Mouse (Mus musculus): ENCODE data around the gene Trub1.

Trub1 gene

DNA sequence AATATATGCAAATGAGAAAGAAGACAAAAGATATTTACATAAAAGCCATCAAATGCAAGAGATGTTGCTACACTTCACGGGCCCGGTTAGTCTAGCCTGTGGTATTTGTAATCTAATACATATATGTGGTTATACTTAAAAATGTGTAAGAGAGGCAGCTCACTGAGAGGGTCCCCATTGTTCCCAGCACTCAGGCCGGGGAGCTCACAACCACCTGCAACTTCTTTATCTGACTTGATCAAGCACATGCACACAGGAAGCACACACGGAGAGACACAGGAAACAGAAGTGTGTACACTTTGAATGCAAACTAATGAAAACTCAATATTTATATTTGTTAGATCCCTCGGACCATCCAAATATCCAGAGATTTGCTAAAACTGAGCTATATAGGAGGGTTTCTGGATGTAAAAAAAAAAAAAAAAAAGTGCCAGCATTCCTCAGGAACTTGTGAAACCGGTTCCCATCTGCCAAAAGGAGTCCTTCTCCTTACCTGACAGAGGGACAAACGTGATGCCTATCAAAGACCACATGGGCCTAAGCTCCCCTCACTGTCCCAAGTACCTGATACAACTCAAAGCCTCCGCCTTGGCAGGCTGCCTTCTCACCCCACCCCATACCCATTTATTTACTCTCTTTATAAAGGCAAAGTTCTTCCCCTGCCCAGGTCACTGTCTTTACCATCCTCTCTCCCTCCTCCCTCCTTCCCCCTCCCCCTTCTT lies 9.6 kb upstream of the Trub1 start:
- no peak for DNase-seq

DNA sequence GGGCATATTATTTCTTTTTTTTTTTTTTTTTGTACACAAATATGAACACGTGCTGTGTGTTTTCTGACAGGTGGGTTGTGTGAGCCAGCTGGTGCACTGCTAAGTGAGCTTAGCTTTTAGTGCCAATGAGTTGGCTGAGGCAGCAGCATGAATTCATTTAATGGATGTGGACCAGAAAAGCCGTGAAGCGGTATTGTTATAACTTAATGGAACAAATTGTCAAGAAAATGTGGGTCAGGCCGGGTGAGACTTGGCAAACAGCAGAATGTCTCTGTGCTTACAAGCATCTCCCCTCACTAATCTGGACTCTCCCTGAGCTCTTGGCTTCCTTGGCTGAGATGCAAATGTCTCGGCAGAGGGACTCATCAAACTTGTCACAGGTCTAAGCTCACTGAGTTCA lies 7.7 kb upstream of the Trub1 start:
- DNase-seq, result no peak

DNA sequence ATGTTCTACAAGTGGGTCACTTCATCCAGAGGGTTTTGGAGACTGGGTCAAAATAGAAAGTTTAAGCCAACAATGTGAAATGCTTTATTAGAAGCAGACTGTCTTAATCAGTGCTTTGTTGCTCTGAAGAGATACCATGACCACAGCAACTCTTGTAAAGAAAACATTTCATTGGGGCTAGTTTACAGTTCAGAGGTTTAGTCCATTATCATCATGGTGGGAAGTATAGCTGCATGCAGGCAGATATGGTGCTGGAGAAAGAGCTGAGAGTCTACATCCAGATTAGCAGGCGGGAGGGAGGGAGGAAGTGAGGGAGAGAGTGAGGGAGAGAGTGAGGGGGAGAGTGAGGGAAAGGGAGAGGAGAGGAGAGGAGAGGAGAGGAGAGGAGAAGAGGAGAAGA lies 1.9 kb upstream of the Trub1 start:
- no peak for DNase-seq

DNA sequence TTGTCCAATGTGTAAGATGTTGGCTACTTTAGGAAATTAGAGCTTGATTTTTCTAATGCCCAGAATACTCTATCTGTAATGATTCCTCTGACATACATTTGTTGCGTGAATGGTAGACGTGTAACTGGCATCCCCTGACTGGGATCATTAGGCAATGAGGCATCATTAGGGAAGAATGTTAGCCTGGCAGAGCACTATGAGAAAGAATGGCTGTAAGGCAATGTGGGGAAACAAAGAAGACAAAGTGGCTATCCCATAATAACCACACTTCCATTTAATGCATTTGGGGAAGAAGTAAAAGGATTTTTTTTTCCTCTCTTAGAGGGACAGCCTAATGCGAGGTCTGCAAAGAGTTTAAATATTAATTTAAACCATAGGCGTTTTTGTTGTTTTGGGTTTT lies 950 bp upstream of the Trub1 start:
- DNase-seq, result no peak

DNA sequence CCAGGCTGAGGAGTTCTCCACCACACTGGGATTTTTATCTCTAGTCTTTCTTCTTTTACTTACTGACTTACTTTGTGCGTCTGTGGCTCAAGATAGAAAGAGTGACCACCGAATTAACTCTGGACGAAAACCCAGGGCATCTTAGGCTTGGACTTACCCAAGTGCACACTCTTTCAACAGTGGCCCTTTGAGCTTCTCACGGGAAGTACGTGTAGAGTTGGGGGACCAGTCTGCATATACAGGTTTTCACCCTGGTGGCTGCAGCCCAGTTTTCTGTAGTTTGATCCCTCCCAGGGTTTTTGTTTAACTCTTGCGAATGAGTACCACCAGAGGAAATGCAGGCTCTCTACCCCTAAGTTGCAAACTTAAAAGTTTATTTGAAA lies 497 bp downstream of the Trub1 start:
- DNase-seq, result no peak

DNA sequence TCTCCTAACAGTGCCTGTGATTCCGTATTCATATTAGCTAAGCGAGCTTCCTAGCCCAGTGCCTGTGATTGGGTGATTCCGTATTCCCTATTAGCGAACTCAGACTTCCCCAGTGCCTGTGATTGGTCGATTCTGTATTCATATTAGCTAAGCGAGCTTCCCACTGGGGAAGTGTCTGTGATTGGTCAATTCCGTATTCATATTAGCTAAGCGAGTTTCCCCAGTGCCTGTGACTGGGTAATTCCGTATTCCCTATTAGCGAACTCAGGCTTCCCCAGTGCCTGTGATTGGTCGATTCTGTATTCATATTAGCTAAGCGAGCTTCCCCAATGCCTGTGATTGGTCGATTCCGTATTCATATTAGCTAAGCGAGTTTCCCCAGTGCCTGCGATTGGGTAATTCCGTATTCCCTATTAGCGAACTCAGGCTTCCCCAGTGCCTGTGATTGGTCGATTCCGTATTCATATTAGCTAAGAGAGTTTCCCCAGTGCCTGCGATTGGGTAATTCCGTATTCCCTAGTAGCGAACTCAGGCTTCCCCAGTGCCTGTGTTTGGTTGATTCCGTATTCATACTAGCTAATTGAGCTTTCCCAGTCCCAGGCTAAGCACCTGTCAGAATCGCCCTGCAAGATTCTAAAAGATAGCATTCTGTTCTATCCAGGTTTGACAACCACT lies 2.7 kb downstream of the Trub1 start:
- DNase-seq, result no peak

DNA sequence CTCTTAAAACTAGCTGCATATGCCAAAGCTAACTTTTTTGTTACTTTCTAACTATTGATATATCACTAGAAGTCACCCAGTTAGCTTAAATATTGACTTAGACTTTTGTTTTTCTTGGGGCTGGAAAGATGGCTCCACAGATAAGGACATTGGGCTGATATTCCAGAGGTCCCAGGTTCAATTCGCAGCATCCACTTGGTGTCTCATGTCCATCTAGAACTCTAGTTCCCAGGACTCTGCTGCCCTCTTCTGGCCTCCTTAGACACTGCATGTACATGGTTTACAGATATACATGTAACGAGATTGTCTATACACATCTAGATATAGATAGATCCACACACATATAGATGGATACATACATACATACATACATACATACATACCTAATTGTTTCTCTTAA lies 4.4 kb downstream of the Trub1 start:
- DNase-seq, result peak; percentile 84

DNA sequence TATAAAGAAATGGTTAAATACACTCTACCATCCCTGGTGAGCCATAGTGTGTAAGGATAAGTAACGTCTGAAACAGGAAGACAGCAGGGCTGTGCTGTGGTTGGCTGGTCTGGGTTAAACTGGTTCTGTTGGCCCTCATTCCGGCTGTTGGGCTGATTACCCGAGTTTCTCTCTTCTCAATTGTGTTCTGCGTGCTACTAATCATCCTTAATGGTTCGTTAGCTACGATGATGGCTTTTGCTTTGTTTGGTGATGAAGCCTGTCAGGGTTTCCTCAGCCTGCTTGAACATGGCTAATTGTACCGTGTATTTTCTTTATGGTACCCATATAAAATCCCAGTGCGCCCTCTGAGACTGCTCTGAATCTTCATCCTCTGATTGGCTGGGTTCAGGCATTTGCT lies 11.0 kb downstream of the Trub1 start:
- no peak for DNase-seq

DNA sequence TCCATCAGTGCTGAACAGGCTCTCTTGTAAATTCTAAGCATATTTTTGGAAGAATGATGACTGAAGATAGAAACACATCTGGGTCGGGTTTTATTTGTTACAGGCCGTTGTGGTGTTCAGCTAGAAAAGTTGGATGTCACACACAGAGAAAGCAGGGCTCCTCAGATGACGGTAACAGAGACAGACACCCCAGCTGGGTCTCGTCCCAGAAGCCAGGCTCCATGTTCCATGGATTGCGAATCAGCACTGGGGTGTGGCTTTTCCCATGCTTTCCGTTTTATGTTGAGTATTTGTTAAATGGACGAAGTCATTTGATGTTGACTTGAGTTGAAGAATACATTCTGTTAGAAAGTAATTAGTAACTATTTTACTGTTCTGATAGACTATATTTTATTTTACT lies 13.0 kb downstream of the Trub1 start:
- no peak for DNase-seq

DNA sequence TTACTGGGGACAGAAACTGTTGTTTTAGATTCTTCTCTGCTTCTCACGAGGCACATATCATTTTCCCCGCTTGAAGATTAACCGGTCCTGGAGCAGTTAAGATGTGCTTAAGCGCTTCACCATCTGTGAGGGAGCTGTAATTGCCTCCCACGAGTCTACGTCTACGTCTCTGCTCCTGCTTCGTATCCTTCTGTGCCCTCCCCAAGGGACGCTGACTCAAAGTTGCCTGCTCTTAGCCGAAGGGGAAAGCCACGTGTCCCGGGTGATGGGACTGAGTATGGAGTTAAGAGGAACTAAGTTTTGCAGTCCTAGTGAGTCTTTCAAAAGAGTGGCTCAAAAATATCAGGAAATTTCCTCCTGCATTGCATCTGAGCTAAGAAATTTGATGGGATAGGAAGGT lies 18.3 kb downstream of the Trub1 start:
- DNase-seq, result no peak

DNA sequence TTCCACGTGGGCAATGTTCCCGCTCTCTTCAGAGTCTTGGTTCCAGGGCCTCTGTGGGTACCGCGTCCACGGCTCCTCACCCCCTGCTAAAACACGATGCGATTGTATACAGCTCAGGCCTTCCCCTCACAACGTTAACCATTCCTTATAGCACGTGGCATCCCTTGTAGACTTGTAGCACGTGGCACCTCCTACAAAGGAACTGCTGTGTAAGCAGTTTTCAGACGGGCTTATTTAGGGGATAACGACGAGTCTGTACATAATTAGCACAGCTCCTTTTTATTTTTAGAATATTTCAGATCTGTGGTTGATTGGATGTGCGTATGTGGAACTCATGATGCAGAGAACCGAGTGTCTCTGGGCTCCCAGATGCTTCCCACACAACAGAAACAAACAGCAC lies 19.5 kb downstream of the Trub1 start:
- no peak for DNase-seq

DNA sequence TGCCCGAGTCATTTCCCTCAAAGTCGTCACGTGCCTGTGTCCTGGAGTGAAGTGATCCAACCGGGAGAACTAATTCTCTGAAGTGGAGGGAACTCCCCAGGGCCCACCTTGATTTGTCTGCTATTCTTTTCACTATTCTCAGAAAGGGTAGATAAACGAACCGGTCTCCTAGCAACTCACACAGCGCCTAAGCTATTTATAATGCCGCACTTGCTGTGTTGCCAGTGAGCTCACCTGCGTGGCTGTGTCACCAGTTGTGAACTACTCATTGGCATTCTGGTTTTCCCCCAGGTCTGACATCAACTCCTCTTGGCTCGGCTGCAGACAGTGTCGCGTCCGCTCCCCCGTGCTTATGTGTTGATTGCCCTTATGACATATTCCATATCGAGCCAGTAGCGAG lies 20.6 kb downstream of the Trub1 start:
- peak; percentile 47 for DNase-seq

DNA sequence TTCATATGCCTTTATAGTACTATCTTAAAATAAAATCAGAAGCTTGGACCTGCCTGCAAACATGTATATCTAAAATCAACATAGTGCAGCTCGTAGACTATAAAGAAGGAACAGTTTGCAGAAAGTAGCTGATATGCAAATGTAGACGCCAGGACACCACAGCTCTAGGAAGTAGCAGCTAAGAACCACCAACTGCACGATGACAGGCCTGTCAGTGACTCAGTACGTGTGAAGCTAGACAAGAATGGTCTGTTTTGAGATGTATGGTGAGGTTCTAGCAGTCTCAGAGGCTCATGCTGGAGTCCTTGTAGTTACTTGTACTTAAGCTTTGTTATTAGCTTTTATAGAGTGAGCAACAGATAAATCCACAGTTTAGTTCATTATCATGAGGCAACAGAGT lies 22.6 kb downstream of the Trub1 start:
- DNase-seq, result no peak

DNA sequence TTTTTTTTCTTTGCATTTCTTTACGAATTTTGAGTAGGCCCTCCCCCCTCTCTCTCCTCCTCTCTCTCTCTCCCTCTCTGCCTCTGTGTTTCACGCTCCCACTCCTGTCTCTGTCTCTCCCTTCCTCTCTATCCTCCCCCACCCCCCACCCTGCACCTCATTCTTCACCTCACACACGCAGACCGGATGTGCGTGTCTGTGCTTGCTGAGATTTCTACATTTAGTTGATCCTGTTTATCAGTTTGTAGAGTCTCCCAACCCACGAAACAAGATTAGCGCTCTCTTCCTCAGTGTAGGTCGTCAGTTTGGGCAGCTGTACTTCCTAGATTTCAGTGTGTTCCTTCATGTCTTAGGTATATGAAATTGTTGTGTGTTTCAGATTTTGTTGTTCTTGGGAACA lies 24.6 kb downstream of the Trub1 start:
- no peak for DNase-seq

DNA sequence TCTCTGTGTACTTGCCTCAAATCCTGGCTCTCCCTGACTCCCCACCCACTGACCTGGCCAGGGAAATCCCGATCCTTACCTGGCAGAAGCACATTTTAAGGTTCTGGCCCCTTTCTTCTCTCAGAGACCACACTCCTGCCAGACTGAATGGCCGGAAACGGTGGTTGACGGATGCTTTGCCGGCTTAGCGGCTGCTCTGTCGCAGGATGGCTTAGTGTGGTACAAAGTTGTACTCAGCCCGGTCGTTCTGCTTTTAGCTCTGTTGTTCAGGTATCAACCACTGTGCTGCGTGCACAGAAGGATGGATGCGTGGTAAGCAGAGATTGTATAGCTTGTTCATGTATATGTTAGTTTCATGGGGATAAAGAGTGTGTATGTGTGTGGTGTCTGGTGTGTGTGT lies 25.3 kb downstream of the Trub1 start:
- DNase-seq, result no peak

DNA sequence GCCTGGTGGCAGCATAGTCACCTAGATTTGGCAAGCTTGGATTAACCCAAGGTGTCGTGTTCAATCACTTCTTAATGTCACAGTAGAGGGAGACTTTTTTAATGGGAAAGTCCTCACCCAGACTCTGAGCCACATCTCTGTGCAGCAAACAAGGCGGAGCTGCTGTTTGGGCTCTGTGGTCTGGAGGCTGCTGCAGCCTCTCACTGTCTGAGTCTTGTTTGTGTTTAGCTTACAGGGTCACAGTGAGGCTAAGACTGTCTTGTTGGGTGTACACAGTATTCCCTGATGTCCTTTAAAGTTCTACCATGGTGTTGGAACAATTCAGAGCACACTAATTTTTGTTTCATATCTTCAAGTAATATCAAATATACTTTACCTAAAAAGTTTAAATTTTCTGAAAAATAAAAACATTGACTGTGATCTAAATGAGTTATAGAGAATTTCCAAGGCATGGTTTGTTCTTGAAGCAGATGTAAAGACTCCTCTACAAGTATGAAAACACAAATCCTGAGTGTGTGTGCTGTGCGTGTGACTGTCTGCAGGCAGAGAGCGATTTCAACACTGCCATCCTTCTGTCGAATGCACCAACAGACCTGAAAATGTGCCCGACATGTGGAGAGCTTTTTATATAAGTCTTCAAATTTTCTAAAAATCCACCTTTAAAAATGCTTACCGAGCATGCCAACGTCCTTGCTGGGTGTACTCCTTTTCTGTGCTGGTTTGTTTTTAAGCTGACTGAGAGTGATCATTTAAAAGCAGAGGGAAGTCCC lies 27.4 kb downstream of the Trub1 start:
- no peak for DNase-seq

DNA sequence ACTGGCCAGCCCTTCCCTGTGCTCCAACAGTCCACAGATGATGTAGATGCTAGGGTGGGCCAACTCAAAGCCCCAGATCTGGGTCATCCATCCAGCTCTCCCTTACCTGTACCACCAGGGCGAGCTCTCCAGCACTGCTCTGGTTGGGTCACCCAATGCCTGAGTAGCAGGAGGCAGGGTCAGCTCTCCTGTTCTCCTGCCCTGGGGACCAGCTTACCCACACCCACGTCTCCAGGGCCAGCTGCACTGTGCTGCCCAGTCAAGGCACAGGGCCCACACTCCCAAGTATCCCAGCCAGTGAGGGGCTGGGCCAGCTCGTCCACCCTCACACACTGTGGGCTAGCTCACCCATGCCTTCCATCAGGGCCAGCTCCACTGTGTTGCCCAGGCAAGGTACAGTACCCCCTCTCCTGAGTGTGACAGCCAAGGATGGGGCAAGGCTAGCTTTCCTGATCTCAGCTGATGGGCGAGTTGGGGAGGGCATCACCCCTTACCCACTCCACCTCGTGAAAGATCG lies 29.1 kb downstream of the Trub1 start:
- DNase-seq, result no peak

DNA sequence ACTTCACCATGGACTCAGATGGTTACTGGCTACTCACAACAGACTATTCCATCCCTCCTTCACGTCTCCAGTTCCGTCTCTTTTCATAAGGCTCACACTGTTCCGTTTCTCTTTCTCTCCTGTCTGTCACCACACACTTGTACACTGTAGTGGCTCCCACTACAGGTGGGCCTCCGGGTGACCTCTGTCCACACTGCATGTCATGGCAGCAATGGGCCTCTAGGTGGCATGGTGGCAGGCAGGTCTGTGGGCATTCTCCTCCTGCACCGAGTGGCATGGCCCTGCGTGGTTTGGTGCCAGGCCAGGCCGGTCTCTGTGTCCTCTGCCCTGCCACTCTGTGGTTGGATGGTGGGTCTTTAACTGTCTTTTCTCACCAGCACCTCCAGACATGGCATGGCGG lies 30.1 kb downstream of the Trub1 start:
- peak; percentile 82 for DNase-seq

DNA sequence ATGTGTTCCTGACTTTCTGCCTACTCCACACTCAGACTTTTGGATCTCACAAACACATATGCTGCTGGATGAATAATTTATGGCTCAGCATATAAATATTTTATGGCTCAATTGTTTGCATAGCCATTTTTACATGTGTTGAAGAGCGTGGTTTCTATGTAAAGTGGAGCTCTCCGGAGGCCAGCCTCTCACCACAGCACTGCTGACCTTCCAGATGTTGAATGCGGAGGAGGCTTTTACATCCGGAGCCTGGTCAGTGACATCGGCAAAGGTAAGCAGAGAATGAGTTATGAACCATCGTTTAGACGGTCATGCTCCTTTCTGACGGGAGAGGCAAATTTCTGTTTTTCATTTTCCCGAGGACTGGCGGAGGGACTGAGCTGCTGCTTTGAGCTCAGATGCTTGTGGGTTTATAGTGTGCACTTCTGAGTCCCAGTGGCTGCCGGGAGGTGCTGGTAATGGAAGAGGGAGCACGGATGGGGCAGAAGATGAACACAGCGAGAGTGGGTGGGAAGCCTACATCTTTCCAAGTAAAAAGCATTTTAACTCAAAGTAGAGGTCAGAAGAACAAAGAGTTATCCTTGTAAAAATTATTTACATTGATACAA lies 34.4 kb downstream of the Trub1 start:
- DNase-seq, result no peak

DNA sequence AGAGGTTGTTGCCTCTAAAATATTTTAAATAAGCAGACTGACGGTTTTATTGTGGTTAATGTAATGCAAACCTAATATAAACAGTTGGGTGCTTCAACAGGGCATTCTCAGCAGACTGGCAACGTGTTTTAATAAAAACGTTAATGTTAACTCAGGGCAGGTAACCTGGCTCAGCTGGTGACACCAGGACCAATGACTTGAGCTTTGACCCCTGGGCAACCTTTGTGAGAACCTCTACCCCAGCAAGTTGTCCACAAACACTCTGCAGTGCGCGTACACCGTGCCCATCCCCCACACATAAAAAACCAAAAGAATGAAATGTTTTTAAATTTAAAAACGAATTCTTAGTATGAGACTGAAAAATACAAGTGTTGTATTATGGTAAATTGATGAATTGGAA lies 36.8 kb downstream of the Trub1 start:
- no peak for DNase-seq

DNA sequence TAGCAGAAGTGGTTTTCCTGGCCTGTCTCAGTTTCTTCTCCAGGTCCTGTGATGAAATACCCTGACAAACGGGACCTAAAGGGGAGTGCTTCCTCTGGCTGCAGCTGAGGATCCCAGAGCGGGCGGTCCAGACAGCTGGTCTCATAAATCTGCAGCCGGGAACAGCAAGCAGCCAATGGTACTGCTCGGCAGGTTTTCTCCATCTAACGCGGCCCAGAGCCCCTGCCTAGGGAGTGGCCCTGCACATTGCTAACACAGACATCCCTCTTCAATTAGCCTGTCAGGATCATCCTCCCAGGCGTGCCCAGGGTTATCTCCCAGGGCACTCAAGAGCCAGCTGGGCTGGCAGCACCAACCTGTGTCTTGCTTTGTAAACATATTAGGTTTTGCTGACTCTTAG lies 38.3 kb downstream of the Trub1 start:
- no peak for DNase-seq

DNA sequence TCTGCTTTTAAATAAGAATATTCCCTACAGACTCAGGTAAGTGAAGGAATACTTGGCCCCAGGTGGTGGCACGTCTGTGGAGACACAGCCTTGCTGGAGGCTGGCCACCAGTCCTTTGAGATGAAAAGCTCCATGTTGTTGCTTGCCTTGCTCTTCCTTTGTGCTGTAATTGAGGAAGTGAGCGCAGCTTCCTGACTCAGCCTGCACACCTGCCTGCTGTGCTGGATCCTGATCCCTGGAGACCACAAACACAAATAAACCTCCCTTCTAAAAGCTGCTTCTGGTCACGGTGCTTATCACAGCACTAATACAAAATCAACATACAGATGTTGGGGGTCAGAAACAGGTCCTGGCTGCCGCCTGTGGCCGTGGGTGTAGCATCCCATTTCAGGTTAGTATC lies 41.3 kb downstream of the Trub1 start:
- DNase-seq, result no peak

DNA sequence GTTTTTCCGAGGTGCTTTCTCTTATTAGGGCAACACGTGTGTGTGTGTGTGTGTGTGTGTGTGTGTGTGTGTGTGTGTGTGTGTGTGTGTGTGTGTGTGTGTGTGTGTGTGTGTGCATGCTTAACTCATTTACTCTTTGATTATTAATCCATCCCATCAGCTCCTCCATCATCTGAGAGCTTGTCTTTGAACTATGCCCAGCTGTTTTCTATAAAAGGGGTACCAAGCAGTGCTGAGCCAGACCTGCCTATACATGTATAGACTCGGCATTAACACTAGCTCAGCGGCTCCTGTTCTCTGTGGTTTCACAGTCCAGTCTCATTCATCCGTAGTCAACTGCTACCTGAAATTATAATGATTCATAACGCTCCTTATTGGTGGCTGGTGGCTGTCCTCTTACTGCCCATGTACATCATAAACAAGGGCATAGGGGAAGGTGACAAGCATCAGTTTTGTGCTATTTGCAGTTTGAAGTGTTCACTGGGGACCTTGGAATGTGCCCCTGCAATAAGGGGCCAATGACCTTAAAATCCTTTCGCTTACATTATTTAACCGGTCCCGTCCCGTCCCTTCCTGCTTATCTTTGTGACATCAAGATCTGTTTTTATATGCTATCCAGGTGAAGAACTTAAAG lies 45.5 kb downstream of the Trub1 start:
- DNase-seq, result no peak

All from lung, postnatal 36 days (tissue).